Mouse (Mus musculus): ENCODE measurements around the gene Gnas.

DNA sequence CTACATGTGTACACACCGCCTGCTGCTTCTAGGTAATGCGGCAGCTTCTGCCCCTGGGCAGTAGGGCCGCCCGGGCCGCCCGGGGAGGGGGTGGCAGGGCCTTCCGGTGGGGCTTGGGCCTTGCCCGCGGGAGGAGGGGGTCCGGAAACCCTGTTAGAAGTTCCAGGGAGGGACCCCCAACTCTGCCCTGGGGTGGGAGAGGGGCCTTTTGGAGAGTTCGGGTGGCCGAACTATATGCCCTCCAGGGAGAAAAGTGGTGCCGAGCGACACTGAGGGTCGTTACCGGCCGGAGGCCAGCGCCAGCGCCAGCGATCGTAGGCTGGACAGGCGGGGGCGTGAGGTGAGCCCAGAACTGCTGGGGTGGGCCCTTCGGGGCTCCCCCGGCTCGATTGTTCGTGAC is 16.1 kb downstream of the Gnas start:
- TF ChIP-seq POLR2A (IDR thresholded peaks at IDR 0.05; ENCODE audit: extremely low read depth, insufficient read depth, low read length) (no peak), CTCF (IDR thresholded peaks at IDR 0.05; ENCODE audit: extremely low read depth, insufficient read depth, low read length) (no peak)

Data from cortical plate, adult 2 months (tissue).